Mouse (Mus musculus) embryonic fibroblast, embryonic 13.5 days (primary cell): ENCODE measurements at regions not wholly inside any gene's neighbourhood (a gene's known extent, or its start where the extent isn't known, plus 50 kb on each side); places are given as distances from the start of the nearest gene placed in this dataset.
"Not testable (repeated sequence)": the region's sequence is repeated elsewhere in the genome, so short reads cannot be mapped to it uniquely, and the experiment has no call there.

ENCODE experiments used
- H3K27ac ChIP-seq: 2 replicates; pipeline ENCODE4 v1.5.1; 2012; ENCODE audit warnings: low read length, control low read depth, inconsistent platforms; ENCODE audit not compliant: insufficient read depth
- H3K4me1 ChIP-seq: 2 replicates; pipeline ENCODE4 v1.6.1; 2011; ENCODE audit warnings: low read length; ENCODE audit not compliant: control insufficient read depth, insufficient read depth
- H3K4me3 ChIP-seq: 2 replicates; pipeline ENCODE4 v1.5.1; 2011; ENCODE audit warnings: mild to moderate bottlenecking, control low read depth, low read length; ENCODE audit not compliant: insufficient read depth
- CTCF ChIP-seq: IDR thresholded peaks from 2 replicates; pipeline ENCODE4 v1.5.1; 2011; ENCODE audit warnings: mild to moderate bottlenecking, control low read depth, low read length, moderate library complexity, borderline replicate concordance; ENCODE audit not compliant: insufficient read depth
- POLR2A ChIP-seq: IDR thresholded peaks from 2 replicates; pipeline ENCODE4 v1.6.1; 2011; ENCODE audit warnings: low read depth, mild to moderate bottlenecking, control low read depth, low read length, moderate library complexity

- TF ChIP-seq POLR2A = no peak
- TF ChIP-seq CTCF = no peak
- H3K27ac ChIP-seq = no peak overlapping the region
- no peaks in the 10 kb centered on the region for H3K4me1 ChIP-seq
- no peak overlapping the region for H3K4me3 ChIP-seq
Measured at GRCm38 (mm10) chr15:91916946-91917345, 78.9 kb downstream of the Smgc start.

- no peak overlapping the region for H3K27ac ChIP-seq
- TF ChIP-seq POLR2A (no peak), CTCF (no peak)
- H3K4me1 ChIP-seq = no peaks in the 10 kb centered on the region
- H3K4me3 ChIP-seq = no peak overlapping the region
Measured at GRCm38 (mm10) chr15:91917877-91918276, 79.8 kb downstream of the Smgc start.

GRCm38 (mm10) chr15:91924542-91924941 lies 86.5 kb downstream of the Smgc start:
- no peak overlapping the region for H3K4me3 ChIP-seq
- no peak for TF ChIP-seq CTCF
- no peak for TF ChIP-seq POLR2A
- no peaks in the 10 kb centered on the region for H3K4me1 ChIP-seq
- no peak overlapping the region for H3K27ac ChIP-seq

GRCm38 (mm10) chr15:91927492-91927891 lies 89.4 kb downstream of the Smgc start:
- Histone ChIP-seq H3K4me1 (no peaks in the 10 kb centered on the region), H3K4me3 (no peak overlapping the region)
- TF ChIP-seq POLR2A = no peak
- TF ChIP-seq CTCF = no peak

GRCm38 (mm10) chr15:91928511-91928910 lies 90.4 kb downstream of the Smgc start:
- Histone ChIP-seq H3K4me3 (no peak overlapping the region), H3K4me1 (no peaks in the 10 kb centered on the region), H3K27ac (no peak overlapping the region)
- TF ChIP-seq CTCF (no peak), POLR2A (no peak)

More at GRCm38 (mm10) chr15:91927492-91927891, 89.4 kb downstream of the Smgc start:
- H3K27ac ChIP-seq = no peak overlapping the region

- no peak for TF ChIP-seq POLR2A
- TF ChIP-seq CTCF = no peak
- Histone ChIP-seq H3K4me3 (no peak overlapping the region), H3K27ac (no peak overlapping the region), H3K4me1 (no peaks in the 10 kb centered on the region)
Measured at GRCm38 (mm10) chr15:91957273-91957672, 93.7 kb upstream of the Cntn1 start.

GRCm38 (mm10) chr15:91965172-91965571 lies 85.8 kb upstream of the Cntn1 start:
- no peaks in the 10 kb centered on the region for H3K4me1 ChIP-seq
- H3K27ac ChIP-seq = no peak overlapping the region
- no peak overlapping the region for H3K4me3 ChIP-seq
- TF ChIP-seq CTCF = no peak
- no peak for TF ChIP-seq POLR2A

- TF ChIP-seq CTCF (peak; percentile 69; the same call in 1 of the 2 replicates), POLR2A (no peak)
- Histone ChIP-seq H3K4me3 (no peak overlapping the region), H3K27ac (no peak overlapping the region), H3K4me1 (no peaks in the 10 kb centered on the region)
Measured at GRCm38 (mm10) chr15:91969378-91969777, 81.6 kb upstream of the Cntn1 start.

- H3K4me1 ChIP-seq = no peaks in the 10 kb centered on the region
- no peak overlapping the region for H3K4me3 ChIP-seq
- no peak for TF ChIP-seq POLR2A
- TF ChIP-seq CTCF = no peak
- H3K27ac ChIP-seq = no peak overlapping the region
Measured at GRCm38 (mm10) chr15:91971411-91971810, 79.6 kb upstream of the Cntn1 start.

GRCm38 (mm10) chr15:91971846-91972245 lies 79.1 kb upstream of the Cntn1 start:
- TF ChIP-seq POLR2A = no peak
- TF ChIP-seq CTCF = no peak
- no peak overlapping the region for H3K4me3 ChIP-seq
- no peak overlapping the region for H3K27ac ChIP-seq
- no peaks in the 10 kb centered on the region for H3K4me1 ChIP-seq

- TF ChIP-seq CTCF (no peak), POLR2A (no peak)
- no peaks in the 10 kb centered on the region for H3K4me1 ChIP-seq
- no peak overlapping the region for H3K27ac ChIP-seq
- H3K4me3 ChIP-seq = no peak overlapping the region
Measured at GRCm38 (mm10) chr15:91975606-91976005, 75.4 kb upstream of the Cntn1 start.

- not testable (repeated sequence) for H3K27ac ChIP-seq, H3K4me1 ChIP-seq, H3K4me3 ChIP-seq
Measured at GRCm38 (mm10) chr15:91983186-91983585, 67.8 kb upstream of the Cntn1 start.
